Mouse (Mus musculus): ENCODE measurements around the gene Rsc1a1. TPM values are rescaled to one million over a fixed set of nuclear protein-coding genes. Genes with fewer than 3 reads are reported as not detected.

The Rsc1a1 gene
- polyA plus RNA-seq, 1 experiment: not detected

DNA sequence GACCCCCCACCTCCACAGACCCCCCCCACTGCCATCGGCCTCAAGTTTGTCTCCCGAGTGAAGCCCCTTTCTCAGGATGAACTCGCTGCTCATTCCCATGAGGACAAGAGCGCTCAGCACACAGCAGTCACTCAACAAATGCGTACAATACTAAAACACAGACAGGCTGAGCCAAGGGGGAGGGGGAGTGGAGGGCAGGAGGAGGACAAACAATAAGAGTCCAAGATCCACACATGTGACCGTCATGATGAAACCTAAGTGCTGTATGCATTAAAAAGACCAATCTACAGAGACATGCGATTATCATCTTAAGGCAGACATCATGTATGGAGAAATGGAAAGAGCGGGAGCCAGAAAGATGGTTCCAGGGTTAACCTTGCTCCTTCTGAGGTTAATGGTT is 28.5 kb downstream of the Rsc1a1 start:
- H3K27ac ChIP-seq (ENCODE audit: control insufficient read depth, insufficient read depth, low read depth, low read length, poor library complexity): no peak overlapping the region
- peaks cover 1% of the 10 kb centered on the region; the same call in 1 of the 2 replicates for H3K4me1 ChIP-seq (ENCODE audit: control insufficient read depth, insufficient read depth, low read length)
- TF ChIP-seq CTCF (IDR thresholded peaks at IDR 0.05; ENCODE audit: control insufficient read depth, insufficient read depth, low read length): no peak
- TF ChIP-seq POLR2A (IDR thresholded peaks at IDR 0.05; ENCODE audit: borderline replicate concordance, control insufficient read depth, low read depth, low read length): no peak
- no peak overlapping the region for H3K4me3 ChIP-seq (replicated peaks; ENCODE audit: control insufficient read depth, low read depth, low read length)
- 89% methylated on average over 8 of the region's 8 CpGs for WGBS

DNA sequence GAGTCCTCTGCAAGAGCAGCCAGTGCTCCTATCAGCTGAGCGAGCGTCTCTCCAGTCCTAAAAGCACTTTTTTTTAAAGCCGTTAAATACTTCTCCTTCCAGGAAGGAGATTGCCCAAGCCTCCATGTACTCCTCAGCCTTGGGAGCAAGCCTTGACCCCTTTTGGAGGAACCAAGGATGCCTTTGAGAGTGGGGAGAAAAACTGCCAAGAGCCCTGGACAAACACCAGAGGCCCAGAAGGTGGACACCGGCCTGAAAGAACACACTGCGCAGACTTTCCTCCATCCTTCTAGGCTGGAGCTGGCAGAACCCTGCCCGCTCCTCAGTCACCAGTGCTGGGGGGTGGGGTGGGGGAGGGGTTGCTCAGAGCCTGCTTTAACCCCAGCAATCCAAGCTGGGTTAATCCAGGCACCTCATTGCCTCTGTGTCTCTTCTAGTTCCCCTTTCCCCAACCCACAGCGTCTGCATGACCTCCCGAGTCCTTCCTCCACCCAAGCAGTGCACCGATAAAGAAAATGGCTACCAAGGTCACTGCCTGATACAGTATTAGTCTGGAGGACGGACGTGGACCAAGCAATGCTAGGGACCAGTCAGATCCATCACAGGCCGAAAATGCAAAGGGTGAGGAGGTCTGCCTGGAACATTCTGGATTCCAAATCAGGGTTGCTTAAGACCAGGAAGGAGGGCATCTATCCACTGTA is 29.3 kb downstream of the Rsc1a1 start:
- TF ChIP-seq CTCF (IDR thresholded peaks at IDR 0.05; ENCODE audit: control insufficient read depth, insufficient read depth, low read length): no peak
- TF ChIP-seq POLR2A (IDR thresholded peaks at IDR 0.05; ENCODE audit: borderline replicate concordance, control insufficient read depth, low read depth, low read length): no peak
- H3K27ac ChIP-seq (ENCODE audit: control insufficient read depth, insufficient read depth, low read depth, low read length, poor library complexity): peak overlapping the region; percentile 36; the same call in 1 of the 2 replicates
- peaks cover 1% of the 10 kb centered on the region; the same call in 1 of the 2 replicates for H3K4me1 ChIP-seq (ENCODE audit: control insufficient read depth, insufficient read depth, low read length)
- no peak overlapping the region for H3K4me3 ChIP-seq (replicated peaks; ENCODE audit: control insufficient read depth, low read depth, low read length)
- WGBS: 31% methylated on average over 12 of the region's 12 CpGs

- TF ChIP-seq POLR2A (IDR thresholded peaks at IDR 0.05; ENCODE audit: borderline replicate concordance, control insufficient read depth, low read depth, low read length) (no peak), CTCF (IDR thresholded peaks at IDR 0.05; ENCODE audit: control insufficient read depth, insufficient read depth, low read length) (no peak)
- WGBS: 81% methylated on average over 6 of the region's 6 CpGs
- Histone ChIP-seq H3K4me1 (ENCODE audit: control insufficient read depth, insufficient read depth, low read length) (peaks cover 1% of the 10 kb centered on the region; the same call in 1 of the 2 replicates), H3K27ac (ENCODE audit: control insufficient read depth, insufficient read depth, low read depth, low read length, poor library complexity) (no peak overlapping the region), H3K4me3 (replicated peaks; ENCODE audit: control insufficient read depth, low read depth, low read length) (no peak overlapping the region)
Observed at GRCm38 (mm10) chr4:141654509-141654908, 30.9 kb downstream of the Rsc1a1 start.

GRCm38 (mm10) chr4:141653813-141654212 is 31.6 kb downstream of the Rsc1a1 start:
- H3K27ac ChIP-seq (ENCODE audit: control insufficient read depth, insufficient read depth, low read depth, low read length, poor library complexity): no peak overlapping the region
- 83% methylated on average over 13 of the region's 13 CpGs for WGBS
- TF ChIP-seq POLR2A (IDR thresholded peaks at IDR 0.05; ENCODE audit: borderline replicate concordance, control insufficient read depth, low read depth, low read length) (no peak), CTCF (IDR thresholded peaks at IDR 0.05; ENCODE audit: control insufficient read depth, insufficient read depth, low read length) (no peak)
- H3K4me1 ChIP-seq (ENCODE audit: control insufficient read depth, insufficient read depth, low read length): peaks cover 1% of the 10 kb centered on the region; the same call in 1 of the 2 replicates
- H3K4me3 ChIP-seq (replicated peaks; ENCODE audit: control insufficient read depth, low read depth, low read length): no peak overlapping the region

DNA sequence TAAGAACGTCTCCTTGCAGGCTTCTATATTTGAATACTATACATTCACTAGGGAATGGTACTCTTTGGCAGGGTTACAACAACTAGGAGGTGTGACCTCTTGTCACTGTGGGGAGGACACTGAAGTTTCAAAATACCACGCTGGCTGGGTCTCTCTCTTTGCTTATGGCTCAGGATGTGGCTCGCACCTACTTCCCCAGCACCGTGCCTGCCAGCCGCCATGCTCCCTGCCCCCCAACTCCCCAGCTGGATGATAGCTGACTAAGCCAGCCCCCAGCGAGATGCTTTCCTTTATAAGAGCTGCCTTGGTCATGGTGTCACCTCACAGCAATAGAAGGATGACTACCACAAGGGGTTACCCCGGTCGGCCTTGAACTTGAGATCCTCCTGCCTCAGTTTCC is 32.4 kb downstream of the Rsc1a1 start:
- Histone ChIP-seq H3K27ac (ENCODE audit: control insufficient read depth, insufficient read depth, low read depth, low read length, poor library complexity) (no peak overlapping the region), H3K4me1 (ENCODE audit: control insufficient read depth, insufficient read depth, low read length) (peaks cover 1% of the 10 kb centered on the region; the same call in 1 of the 2 replicates), H3K4me3 (replicated peaks; ENCODE audit: control insufficient read depth, low read depth, low read length) (no peak overlapping the region)
- TF ChIP-seq CTCF (IDR thresholded peaks at IDR 0.05; ENCODE audit: control insufficient read depth, insufficient read depth, low read length): no peak
- TF ChIP-seq POLR2A (IDR thresholded peaks at IDR 0.05; ENCODE audit: borderline replicate concordance, control insufficient read depth, low read depth, low read length): no peak
- 37% methylated on average over 8 of the region's 8 CpGs for WGBS

- H3K4me3 ChIP-seq (replicated peaks; ENCODE audit: control insufficient read depth, low read depth, low read length): no peak overlapping the region
- no peak overlapping the region for H3K27ac ChIP-seq (ENCODE audit: control insufficient read depth, insufficient read depth, low read depth, low read length, poor library complexity)
- 90% methylated on average over 10 of the region's 10 CpGs for WGBS
- H3K4me1 ChIP-seq (ENCODE audit: control insufficient read depth, insufficient read depth, low read length): peaks cover 1% of the 10 kb centered on the region; the same call in 1 of the 2 replicates
- TF ChIP-seq CTCF (IDR thresholded peaks at IDR 0.05; ENCODE audit: control insufficient read depth, insufficient read depth, low read length) (no peak), POLR2A (IDR thresholded peaks at IDR 0.05; ENCODE audit: borderline replicate concordance, control insufficient read depth, low read depth, low read length) (no peak)
Observed at GRCm38 (mm10) chr4:141651944-141652343, 33.5 kb downstream of the Rsc1a1 start.

DNA sequence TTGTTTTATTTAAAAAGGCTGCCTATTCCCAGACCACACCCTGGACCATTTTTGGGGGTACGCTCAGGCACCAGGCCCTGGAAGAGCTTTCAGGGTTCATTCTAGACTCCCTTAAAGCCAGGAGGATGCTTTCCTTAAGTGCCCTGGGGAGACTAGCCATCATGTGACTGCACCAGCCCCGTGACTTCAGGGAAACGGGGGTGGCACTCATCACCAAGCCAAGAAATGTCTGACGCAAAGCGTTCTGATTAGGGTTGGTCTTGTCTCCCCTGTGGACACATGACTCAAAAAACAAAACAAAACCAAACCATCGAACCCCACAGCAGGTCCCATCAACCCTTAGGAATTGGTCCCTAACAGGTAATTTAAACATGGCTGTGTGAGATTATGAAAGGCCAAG is 34.1 kb downstream of the Rsc1a1 start:
- Histone ChIP-seq H3K27ac (ENCODE audit: control insufficient read depth, insufficient read depth, low read depth, low read length, poor library complexity) (no peak overlapping the region), H3K4me1 (ENCODE audit: control insufficient read depth, insufficient read depth, low read length) (no peaks in the 10 kb centered on the region; the same call in 1 of the 2 replicates), H3K4me3 (replicated peaks; ENCODE audit: control insufficient read depth, low read depth, low read length) (no peak overlapping the region)
- WGBS: 84% methylated on average over 6 of the region's 6 CpGs
- no peak for TF ChIP-seq CTCF (IDR thresholded peaks at IDR 0.05; ENCODE audit: control insufficient read depth, insufficient read depth, low read length)
- TF ChIP-seq POLR2A (IDR thresholded peaks at IDR 0.05; ENCODE audit: borderline replicate concordance, control insufficient read depth, low read depth, low read length): no peak

DNA sequence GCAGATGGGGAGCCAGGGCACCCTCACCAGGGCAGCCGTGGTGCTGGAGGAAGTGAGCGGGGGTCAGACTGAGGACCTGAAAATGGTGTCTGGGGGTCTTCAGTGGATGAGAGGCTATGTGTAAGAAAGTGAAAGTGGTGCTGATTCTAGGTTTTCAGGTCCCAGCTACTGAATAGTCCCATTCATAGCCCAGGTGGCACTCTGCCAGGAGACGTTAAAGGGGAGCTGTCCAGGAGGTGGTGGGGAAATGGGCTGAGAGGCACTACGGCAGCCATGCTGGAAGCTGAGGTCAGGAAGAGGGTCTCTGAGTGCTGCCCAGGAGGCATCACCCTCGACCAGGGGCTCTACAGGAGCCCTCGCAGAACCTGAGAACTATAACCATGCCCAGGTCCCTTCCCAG is 36.2 kb downstream of the Rsc1a1 start:
- no peaks in the 10 kb centered on the region for H3K4me1 ChIP-seq (ENCODE audit: control insufficient read depth, insufficient read depth, low read length)
- no peak overlapping the region for H3K4me3 ChIP-seq (replicated peaks; ENCODE audit: control insufficient read depth, low read depth, low read length)
- 79% methylated on average over 6 of the region's 6 CpGs for WGBS
- no peak overlapping the region for H3K27ac ChIP-seq (ENCODE audit: control insufficient read depth, insufficient read depth, low read depth, low read length, poor library complexity)
- no peak for TF ChIP-seq CTCF (IDR thresholded peaks at IDR 0.05; ENCODE audit: control insufficient read depth, insufficient read depth, low read length)
- TF ChIP-seq POLR2A (IDR thresholded peaks at IDR 0.05; ENCODE audit: borderline replicate concordance, control insufficient read depth, low read depth, low read length): no peak

Data from bone marrow, adult 2 months (tissue).